Mouse (Mus musculus) frontal cortex, postnatal 25 days (tissue): ENCODE measurements at regions not wholly inside any gene's neighbourhood (a gene's known extent, or its start where the extent isn't known, plus 50 kb on each side); places are given as distances from the start of the nearest gene placed in this dataset.

Experiments
- DNase-seq, 2 experiments: peaks; one replicate each; pipeline ENCODE4 v3.0.0; 2022; ENCODE audit warnings: low spot score in 2 of 2

DNA sequence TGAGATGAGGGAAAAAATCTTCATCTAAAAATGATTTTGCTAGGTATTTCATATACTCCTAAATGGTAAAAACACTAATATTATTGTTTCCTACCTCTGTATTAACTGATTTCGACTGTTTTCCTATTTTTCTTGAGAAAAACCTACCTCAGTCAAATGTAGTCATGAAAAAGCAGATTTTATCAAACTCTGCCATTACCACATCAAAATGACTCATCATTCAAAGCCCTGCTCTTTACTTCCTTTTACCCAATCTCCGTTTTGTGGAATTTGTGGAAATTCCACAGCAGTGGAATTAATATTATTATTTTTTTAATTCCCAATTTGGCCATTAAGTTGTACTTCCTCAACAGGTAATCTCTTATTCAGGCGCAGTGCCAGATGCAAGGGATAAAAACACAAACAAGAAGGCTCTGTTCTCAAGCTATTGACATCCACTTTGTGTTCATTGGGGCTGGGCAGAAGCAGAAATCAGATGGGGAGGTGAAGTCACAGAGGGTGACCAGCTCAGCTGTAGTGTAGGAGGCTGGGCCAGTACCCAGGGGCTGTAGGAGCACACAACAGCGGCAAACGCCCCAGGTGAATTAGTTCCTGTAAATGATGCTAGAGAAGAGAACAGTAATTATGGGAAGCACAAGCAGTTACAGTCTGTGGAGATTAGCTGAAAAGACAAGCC is 138.2 kb upstream of the Mocs2 start:
- no peak for DNase-seq

DNA sequence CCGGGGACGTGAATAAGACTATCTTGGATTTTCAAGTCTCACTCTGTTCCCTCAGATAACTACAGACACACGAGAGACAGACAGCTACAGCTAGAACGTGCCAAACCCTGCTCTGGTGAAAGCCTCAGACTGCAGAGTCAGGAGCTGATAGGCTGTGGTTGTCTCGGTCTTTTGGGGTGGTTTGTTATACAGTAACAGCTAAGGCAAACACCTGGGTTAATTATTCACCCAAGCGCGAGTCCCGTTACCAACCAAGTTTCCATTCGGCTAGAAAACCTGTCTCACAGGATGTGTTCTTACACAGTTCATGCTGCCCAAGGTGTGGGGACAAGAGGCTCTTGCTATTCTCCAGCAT is 137.7 kb upstream of the Mocs2 start:
- DNase-seq = no peak

DNA sequence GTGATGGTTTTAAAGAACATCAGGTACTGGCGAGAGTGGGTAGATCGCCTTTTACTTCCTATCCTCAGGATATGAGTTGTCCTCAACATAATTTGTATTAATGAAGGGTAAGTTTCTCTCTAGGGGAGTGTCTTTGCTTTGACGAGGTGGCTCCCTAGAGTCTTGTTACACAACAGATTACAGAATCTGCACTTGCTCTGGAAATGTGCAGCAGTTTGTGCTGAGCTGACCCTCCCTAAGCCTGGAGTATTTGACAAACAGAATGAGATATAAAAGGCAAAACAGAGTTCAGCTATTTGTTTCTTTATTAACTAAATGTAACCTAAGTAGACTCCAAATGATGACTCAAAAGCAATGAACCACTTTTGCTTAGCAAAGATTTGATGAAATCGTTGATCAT is 136.8 kb upstream of the Mocs2 start:
- no peak for DNase-seq

DNA sequence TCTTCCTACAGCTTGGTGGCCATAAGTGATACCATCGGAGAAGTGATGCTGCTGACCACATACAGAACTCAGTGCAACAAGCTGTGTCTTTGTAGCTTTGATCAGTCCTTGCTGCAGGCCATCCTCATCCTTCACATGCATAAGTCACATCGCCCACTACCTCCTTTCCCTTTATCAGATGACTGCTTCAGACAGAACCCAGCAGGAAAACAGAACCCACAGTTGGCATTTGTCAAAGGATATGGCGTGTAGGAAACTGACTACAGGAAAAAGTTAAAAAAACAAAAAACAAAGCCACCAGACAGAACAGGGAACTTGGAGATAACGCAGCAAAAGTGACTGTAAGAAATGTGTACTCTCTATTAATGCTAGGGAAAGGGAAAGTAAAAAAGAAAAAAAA is 136.1 kb upstream of the Mocs2 start:
- no peak for DNase-seq

DNA sequence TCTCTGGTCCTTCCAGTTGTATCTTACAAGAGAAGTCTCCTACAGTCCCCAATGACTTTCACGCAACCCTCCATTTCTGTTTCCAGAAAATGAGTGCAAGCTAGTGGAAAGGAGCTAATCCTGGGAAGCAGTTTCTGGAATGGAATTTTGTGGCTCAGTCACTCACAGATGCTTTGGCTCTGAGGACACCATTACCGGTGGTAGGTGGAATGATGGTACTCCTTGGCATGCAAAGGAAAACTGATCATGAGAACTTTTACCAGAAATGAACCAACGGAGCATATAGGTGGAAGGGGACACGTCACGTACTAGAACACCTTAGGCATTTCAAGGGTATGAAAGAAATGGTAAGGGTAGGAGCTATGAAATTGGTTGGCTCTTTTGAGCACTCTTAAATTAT is 135.1 kb upstream of the Mocs2 start:
- DNase-seq = no peak

DNA sequence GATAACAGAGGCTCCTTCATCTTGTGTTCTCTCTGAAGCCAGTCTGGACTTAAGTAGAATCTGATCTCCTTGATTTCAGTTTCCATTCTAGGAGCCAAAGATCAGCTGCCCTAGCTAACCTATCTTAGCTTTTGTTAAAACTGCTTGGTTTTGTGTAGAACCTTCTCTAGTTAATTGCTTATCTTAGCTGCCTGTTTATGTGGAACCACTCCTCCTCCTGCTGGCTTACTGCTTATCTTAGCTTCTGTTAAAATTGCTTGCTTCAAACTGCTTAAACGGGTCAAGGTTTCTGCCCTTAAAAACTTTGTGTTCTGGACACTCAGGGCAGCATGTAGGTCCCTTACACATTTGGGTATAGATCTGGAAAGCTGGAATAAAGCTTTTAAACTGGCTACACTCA is 133.7 kb upstream of the Mocs2 start:
- DNase-seq = no peak

DNA sequence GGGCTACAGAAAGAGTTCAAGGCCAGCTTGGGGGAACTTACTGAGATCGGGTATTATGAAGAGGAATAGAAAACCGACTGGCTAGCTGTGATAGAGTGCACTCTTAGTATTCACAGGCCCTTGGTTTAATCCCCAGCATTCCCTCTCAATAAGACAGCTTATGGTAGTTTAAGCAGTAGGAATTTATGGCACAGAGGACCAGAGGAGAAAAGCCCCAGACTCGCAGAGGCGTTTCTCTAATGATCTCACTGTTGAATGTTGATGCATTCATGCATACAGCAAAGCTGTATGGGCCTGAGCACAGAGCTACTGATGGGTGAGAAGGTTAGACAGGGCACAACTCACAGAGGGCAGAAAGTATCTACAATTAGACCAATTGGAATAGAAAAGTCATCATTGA is 132.7 kb upstream of the Mocs2 start:
- DNase-seq = no peak

DNA sequence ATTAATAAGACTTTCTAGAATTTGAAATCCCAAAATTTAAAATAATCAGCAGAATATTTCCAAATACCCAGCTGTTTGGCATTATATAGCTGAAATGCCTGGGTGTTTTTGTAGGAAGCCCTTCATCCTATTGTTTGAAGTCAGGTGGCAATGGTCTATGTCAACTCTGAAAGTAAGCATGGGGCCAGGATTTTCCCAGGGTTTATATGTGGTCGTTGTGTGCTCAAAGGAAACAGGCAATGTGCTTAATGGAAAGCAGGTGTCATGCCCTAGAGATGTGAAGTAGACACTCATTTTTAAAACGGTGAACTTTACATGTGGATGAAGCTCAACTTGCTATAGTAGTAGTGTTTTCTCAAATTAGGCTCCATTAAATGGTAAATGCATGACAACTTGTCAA is 105.4 kb upstream of the Mocs2 start:
- no peak for DNase-seq

DNA sequence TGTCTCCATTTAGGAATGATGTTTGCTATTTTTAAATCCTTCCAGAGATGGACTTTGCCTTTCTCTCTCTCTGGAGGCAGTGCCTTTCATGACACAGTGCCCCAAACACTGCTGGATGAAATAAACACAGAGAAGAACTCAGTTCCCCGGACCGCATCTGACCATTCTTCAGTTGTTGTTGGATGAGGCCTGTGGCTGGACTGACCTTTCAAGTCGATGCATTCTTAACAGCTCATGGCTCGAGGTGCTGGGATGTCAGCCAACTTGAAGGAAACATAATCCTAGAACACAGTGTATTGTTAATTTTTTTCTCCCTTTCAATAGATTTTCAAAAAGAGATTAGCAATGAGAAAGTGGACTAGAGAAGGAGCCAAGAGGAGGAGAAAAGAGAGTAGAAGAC is 98.3 kb upstream of the Mocs2 start:
- no peak for DNase-seq

DNA sequence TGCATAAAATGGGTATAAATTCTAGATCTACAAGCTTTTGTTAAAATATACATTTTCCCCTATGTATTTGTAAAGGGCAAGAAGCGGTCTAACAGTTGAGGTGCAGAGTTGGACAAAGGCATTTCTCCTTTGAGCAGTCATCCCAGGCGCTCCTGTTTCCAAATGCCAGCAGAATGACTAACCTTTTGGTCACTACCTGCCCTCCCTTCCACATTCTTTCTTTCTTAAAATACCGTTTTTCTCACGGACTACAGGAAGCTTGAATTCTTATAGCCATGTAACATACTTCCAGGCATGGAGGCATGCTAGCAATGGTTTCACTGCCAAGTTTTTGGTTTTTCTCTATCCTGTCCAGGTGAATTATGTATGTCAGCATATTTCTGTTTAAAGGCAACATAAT is 91.2 kb upstream of the Mocs2 start:
- DNase-seq = no peak

DNA sequence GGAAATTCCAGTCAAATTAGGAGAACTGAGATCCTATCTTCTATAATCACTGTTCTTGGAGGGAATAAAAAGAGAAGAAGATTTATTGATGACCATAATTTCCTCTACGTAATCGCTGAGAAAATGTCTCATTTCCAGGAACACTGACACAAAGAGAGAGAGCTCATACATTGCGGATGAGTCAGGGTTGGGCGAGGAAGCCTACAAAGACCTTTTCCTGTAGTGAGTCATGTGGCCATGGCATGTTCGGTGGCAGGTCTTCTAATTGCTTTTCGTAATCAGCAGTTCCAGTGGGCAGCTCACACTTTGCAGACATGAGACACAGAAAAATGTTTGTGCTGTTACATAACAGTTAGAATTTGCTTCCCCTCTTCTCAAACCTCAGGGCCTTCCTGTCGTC is 83.0 kb upstream of the Mocs2 start:
- DNase-seq = no peak

DNA sequence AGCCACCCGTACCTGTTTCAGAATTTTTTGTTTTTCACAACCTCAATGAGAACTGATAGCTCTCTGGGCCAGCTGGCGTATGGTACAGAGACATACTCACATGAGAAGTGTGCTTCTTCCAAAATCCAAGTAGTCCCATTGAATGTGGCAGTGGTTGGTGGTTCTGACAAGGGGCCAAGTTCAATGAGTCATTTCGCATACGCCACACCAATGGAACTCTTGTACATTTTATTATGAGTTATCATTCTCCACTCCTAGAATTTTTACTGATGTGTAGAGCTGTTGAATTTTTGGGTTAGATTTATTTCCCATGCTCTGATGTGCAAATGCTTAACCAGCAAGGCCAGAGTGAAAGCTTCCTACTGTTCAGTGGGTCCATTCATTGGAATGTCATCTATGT is 82.0 kb upstream of the Mocs2 start:
- no peak for DNase-seq

DNA sequence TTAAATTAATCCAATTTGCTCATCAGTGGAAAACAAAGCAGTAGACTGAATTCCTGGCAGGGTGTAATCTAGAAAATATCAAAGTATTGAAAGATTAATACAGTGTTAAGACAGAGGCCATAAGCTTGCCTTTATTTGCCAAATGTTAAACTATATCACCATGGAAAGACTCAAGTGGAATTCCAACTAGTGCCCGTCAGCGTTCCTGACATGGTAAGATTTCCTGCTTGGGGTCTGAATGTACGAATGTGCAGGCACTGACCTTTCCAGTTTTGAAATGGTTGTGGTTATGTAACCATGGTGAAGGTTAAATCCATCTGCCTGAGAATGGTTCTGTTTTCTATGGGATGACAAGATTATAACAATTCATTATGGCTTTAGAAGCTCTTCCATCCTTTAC is 75.5 kb upstream of the Mocs2 start:
- DNase-seq = no peak

DNA sequence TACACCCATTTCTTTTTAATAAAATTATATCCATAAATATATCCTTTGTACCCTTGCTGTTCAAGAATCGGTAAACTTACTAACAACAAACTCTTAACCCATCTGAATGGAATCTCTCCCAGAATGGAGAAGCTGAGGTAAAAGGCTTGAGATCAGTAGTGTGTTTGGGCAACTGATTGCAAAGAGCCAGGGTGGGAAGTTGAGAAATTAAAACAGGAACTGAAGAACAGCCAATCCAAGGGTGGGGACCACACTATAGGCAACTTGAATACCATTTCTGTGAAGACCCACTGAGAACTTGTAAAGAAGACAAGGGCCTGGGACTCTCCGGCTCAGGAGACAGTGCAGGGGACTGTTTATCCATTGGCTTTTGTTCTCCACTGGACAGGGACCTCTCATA is 72.2 kb upstream of the Mocs2 start:
- DNase-seq = no peak

DNA sequence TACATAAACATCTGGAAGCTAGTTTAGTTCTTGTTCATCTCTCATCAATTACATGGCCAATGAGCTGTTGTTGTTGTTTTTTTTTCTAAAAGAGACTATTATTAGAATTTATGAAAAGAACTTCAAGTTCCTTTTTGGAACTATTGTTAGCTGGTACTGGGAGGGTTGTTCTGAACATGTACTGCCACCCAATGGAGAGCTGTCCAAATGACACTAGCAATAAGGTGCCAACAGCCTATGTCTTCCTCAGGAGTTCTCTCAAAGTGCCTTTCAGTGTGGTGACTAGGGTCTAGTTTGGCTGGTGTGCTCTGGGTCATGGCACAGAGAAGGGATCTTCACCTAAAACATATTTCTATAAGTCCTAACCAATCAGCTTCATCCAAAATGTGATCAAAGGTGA is 60.6 kb upstream of the Mocs2 start:
- DNase-seq = peak; percentile 5 to 6

DNA sequence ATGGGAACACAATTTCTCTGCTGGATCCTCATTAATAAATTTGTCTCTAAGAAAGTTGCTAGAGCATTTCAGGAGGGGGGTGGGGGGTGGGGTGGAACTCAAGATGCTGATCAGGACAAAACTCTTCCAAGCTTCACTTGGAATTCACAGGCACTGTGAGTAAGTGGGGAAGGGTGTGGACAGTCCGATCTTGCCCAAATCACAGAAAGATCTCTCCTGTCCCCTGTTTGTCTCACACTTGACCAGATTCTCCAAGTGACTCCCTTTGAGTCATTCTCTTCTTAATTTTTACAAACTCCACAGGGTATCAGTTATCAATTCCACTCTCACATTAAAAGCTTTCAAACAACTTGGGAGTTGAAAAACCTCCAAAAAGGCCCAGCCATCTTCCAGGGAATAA is 58.1 kb upstream of the Mocs2 start:
- no peak for DNase-seq

DNA sequence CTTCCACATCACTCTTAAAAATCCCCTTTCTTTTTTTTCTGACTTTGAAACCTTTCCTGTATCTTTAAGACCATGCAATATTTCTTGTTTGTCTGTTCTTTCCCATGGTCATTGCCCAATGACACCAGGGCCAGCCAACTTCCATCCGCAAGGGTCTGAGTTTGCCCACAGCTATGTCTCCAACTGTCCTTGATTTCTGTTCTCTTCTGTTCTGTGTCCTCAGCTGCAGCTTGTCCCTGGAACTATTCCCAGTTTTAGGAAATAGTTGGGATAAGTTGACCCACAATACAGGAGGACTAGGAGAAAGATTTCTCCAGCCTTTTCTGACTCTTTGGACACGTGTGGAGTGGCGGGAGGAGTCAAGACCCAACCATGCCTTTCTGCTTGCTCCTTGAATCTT is 57.1 kb upstream of the Mocs2 start:
- no peak for DNase-seq
